Mouse (Mus musculus): ENCODE results near the gene Dusp12. TPM values are rescaled to one million over a fixed set of nuclear protein-coding genes. Genes with fewer than 3 reads are reported as not detected.

The Dusp12 gene
- total RNA-seq, 2 experiments from 2014 or later, result 14.7 to 15.8 TPM

- DNase-seq (ENCODE audit: low spot score in 2 of 2), result no peak
Measured at GRCm38 (mm10) chr1:170898413-170899075, 13.2 kb upstream of the Dusp12 start.

- no peak for DNase-seq (ENCODE audit: low spot score in 2 of 2)
Measured at GRCm38 (mm10) chr1:170896651-170897281, 11.4 kb upstream of the Dusp12 start.

- DNase-seq (ENCODE audit: low spot score in 2 of 2), result peak in 1 of 2 experiments; percentile 65
Measured at GRCm38 (mm10) chr1:170894603-170895602, 9.6 kb upstream of the Dusp12 start.

- DNase-seq (ENCODE audit: low spot score in 2 of 2), result no peak
Measured at GRCm38 (mm10) chr1:170892279-170892678, 6.9 kb upstream of the Dusp12 start.

GRCm38 (mm10) chr1:170891646-170892045 lies 6.3 kb upstream of the Dusp12 start:
- no peak for DNase-seq (ENCODE audit: low spot score in 2 of 2)

GRCm38 (mm10) chr1:170889310-170889709 lies 4.0 kb upstream of the Dusp12 start:
- DNase-seq (ENCODE audit: low spot score in 2 of 2), result no peak

- no peak for DNase-seq (ENCODE audit: low spot score in 2 of 2)
Measured at GRCm38 (mm10) chr1:170886044-170886458, 711 bp upstream of the Dusp12 start.

GRCm38 (mm10) chr1:170884390-170884789 lies 950 bp downstream of the Dusp12 start:
- DNase-seq (ENCODE audit: low spot score in 2 of 2), result no peak

- no peak for DNase-seq (ENCODE audit: low spot score in 2 of 2)
Measured at GRCm38 (mm10) chr1:170882915-170883485, 2.3 kb downstream of the Dusp12 start.

GRCm38 (mm10) chr1:170876906-170877305 lies 8.4 kb downstream of the Dusp12 start:
- no peak for DNase-seq (ENCODE audit: low spot score in 2 of 2)

GRCm38 (mm10) chr1:170875676-170876075 lies 9.7 kb downstream of the Dusp12 start:
- no peak for DNase-seq (ENCODE audit: low spot score in 2 of 2)

- DNase-seq (ENCODE audit: low spot score in 2 of 2), result no peak
Measured at GRCm38 (mm10) chr1:170871961-170872360, 13.4 kb downstream of the Dusp12 start.

GRCm38 (mm10) chr1:170871402-170871801 lies 13.9 kb downstream of the Dusp12 start:
- no peak for DNase-seq (ENCODE audit: low spot score in 2 of 2)

GRCm38 (mm10) chr1:170868905-170869283 lies 16.4 kb downstream of the Dusp12 start:
- no peak for DNase-seq (ENCODE audit: low spot score in 2 of 2)

GRCm38 (mm10) chr1:170868107-170868904 lies 17.0 kb downstream of the Dusp12 start:
- DNase-seq (ENCODE audit: low spot score in 2 of 2), result peak; percentile 77 to 94

GRCm38 (mm10) chr1:170867691-170868105 lies 17.6 kb downstream of the Dusp12 start, which contains the start of gene Atf6:
Gene Atf6 (minus strand): TSS chr1:170867771.
- DNase-seq (ENCODE audit: low spot score in 2 of 2), result peak; percentile 94 to 98

GRCm38 (mm10) chr1:170866992-170867690 lies 18.2 kb downstream of the Dusp12 start:
- no peak for DNase-seq (ENCODE audit: low spot score in 2 of 2)

- DNase-seq (ENCODE audit: low spot score in 2 of 2), result no peak
Measured at GRCm38 (mm10) chr1:170865406-170865805, 19.9 kb downstream of the Dusp12 start.

GRCm38 (mm10) chr1:170864754-170865153 lies 20.6 kb downstream of the Dusp12 start:
- no peak for DNase-seq (ENCODE audit: low spot score in 2 of 2)

- no peak for DNase-seq (ENCODE audit: low spot score in 2 of 2)
Measured at GRCm38 (mm10) chr1:170864234-170864633, 21.1 kb downstream of the Dusp12 start.
